Mouse (Mus musculus): Measurements from ENCODE around the gene Steap3. TPM values are rescaled to one million over a fixed set of nuclear protein-coding genes. Genes with fewer than 3 reads are reported as not detected.
A peak's percentile ranks its signal among the peaks of the same experiment; 100 is the strongest.

Gene Steap3
- total and polyA plus RNA-seq, 3 experiments = 34.5 to 76.9 (median 38.1) TPM

GRCm38 (mm10) chr1:120198151-120198550 lies 74.4 kb downstream of the Steap3 start:
- no peak for DNase-seq

DNA sequence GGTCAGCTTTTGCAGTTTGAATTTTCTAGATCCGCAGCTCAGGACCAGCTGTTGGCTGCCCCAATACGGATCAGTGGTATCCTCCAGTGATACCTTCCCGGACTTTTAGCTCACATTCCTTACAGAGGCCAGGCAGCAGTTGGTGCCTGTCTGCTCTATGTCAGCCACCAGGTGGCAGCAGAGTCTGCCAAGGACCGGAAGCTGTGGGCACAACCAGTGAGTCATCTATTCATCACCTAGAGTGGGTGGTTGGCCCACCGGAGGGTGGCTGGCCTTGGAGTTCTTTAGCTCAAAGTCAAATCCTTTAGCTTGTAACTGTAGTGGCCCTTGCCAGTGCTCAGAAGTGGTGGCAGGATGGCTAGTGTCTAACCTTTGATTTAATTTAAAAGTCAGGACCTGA lies 75.3 kb downstream of the Steap3 start:
- peak; percentile 88 for DNase-seq

DNA sequence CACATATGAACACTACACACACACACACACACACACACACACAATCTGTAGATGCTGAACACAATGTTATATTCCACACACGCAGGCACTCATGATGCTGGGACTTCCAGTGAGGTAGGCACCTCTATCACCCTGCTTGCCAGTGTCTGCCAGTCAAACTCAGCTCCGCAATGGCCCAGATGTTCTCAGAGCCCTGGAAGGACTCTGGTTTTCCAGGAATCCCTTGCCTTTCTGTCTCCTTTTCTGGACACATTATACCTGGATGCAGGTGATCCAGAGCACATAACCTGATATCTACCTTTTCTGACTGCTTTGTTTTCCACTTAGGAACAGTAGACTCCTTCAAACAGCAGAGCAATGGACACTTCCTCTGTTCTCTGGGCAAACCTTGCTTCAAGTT lies 75.8 kb downstream of the Steap3 start:
- DNase-seq = no peak

DNA sequence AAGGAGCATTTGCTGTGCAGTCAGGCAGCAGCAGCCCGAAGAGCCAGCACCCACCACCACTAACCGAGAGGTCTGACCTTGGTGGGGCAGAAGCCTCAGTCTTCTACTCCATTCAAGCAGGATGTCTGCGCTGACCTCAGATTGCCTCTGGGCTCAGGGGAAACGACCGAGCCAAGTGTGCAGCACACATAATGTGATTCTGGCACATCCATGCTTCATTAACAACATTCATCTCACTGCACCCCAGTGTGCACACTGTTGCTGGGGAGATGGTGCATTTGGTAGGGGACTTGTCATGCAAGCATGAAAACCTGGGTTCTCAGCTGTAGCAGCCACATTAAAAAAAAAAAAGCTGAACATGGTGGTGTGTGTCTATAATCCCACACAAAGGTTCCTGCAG lies 76.6 kb downstream of the Steap3 start:
- DNase-seq = no peak

GRCm38 (mm10) chr1:120193586-120193985 lies 78.9 kb downstream of the Steap3 start:
- DNase-seq = no peak

DNA sequence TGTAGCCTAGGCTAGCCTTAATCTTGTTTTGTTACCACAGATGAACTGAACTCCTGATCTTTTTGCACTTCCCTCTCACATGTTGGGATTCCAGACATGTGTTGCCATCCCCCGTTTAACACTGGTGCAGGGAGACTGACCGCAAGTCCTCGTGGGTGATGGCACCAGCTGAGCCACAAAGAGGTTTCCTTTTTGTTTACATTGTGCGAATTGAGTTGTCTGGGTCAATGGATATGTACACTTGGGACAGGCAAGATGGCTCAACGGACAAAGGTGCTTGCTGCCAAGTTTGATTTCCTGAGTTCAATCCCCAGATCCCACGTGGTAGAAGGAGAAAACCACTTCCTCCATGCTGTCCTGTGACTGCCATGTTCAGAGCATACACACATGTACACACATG lies 80.2 kb downstream of the Steap3 start:
- DNase-seq = no peak

DNA sequence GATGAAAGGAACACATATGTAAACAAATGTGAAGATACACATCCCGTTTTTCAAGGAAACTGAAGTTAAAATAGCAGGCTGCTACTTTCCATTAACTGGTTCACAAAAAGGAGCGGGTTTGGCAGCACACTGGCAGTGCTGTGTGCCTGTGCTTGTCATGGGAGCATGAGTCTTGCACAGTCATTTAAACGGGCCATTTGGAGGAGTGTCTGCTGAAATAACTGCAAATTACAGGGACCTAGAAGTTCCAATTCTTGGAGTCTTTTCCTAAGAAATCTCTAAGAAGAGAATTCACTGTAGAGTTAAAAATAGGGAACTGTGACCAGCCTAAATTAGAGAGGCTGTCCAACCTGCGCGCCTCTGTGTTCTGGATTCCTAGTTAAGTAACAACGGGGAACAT lies 81.6 kb downstream of the Steap3 start:
- no peak for DNase-seq

DNA sequence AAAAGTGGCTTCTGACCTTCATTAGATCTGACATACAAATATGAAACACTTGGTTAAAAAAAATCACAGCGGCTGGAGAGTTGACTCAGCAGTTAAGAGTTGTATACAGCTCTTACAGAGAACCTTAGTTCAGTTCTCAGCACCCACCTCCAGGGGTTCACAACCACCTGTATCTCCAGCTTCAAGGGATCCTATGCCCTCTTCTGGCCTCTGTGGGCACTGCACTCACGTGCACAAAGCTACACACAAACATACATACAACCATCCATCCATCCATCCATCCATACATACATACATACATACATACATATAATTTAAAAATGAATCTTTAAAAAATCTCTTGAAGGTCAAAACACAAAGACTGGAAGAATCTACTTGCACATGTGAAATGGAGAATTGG lies 82.2 kb downstream of the Steap3 start:
- DNase-seq = no peak

DNA sequence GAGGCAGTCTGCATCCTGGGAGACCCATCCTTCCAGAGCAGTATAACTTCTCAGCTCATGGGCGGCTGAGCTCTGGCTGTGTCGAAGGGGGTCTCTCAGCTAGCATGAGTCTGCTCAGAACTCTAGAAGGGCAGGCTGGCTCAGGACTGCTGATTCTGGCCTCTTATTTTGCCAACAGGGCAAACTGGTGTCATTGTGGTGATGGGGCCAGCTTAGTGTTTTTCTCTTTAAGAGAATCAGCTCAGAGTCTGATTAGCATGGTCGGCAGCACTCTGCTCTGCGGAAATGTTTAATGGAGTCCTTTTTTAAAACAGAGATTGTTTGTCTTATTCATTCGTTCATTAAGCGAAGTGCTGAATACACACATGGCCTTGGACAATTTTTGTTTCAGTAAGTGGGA lies 83.3 kb downstream of the Steap3 start:
- no peak for DNase-seq

DNA sequence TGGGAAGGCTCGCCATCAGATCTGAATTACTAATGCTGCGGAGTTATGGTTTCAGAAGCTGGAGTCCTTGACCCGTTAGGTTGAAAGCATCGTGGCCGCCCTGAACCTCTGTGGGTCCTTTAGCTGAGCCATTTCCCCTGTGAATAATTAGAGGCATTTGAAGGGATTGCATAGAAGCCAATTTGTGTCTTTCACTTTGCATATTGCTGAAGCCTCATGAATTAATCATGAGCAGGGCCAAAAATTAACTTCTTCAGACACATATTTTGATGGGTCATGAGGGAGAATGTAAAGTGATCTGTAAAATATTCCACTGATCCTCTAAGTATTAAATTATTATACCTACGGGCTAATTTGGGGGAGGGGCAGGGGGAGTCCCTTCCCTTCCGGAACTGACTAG lies 85.4 kb downstream of the Steap3 start:
- DNase-seq = no peak

DNA sequence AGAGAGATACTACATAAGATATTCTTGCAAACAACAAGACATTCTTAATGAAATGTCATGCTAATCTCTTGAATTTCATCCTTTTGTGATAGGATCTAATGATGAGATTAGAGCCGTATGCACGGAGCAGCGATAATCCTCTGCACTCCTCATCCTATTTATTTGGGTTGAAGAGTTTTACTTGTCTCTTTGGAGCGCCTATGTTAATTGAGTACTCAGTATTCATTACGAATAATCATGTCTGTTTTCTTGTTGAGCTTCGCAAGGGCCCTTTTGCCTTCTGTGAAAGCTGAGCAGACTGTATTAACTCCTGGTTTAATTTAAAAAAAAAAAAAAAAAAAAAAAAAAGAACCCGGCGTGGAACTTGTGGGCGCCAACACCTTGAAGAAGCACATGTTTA lies 85.8 kb downstream of the Steap3 start:
- DNase-seq = no peak

DNA sequence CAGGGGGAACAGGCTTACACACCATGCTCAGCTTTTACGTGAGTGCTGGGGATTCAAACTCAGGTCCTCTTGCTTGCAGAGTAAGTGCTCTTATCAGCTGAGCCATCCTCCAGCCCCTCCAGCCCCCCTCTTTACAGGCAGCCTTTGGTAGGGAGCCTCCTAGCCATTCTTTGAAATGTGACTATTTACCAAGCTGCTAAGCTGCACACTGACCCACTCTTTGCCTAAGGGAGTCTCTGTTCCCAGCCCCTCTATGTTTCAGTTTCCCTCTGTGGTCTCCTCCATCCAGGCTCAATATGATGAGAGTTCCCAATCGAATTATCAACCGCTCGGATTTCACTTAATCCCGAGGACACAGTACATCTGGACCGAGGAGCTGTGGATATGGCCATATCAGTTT lies 86.3 kb downstream of the Steap3 start:
- DNase-seq = no peak

- DNase-seq = no peak
Measured at GRCm38 (mm10) chr1:120177141-120177540, 95.4 kb downstream of the Steap3 start.

GRCm38 (mm10) chr1:120176313-120176712 lies 96.2 kb downstream of the Steap3 start:
- DNase-seq = peak; percentile 16

- DNase-seq = no peak
Measured at GRCm38 (mm10) chr1:120174991-120175390, 97.5 kb downstream of the Steap3 start.

DNA sequence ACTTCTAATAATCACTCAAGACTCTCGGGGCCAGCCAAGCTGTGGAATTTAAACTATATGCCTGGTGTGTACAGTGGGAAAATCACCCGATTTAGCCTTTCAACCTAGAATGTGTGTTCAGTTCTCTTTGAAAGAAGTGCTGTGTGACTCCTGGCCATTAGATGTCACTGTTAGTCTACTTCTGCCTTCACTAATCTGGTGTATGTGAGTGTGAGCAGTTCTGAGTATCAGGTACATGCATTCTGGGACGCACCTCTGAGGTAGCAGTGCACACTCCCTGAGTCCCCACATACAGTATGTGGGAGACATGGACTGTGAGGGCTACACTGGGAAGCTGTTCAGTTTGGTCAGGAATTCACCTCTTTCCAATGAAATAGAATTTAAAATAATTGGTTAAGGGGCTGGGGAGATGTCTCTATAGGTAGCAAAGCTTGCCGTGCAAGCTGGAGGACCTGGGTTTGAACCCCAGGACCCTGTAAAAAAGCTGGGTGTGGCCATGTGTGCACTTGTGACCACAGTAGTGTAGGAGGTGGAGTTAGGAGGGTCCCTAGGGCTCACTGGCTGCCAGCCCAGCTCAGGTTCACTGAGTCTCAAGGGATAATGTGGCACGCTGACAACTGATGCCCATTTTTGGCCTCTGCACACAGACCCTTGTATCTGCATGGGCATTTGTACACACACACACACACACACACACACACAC lies 100.5 kb downstream of the Steap3 start:
- no peak for DNase-seq

DNA sequence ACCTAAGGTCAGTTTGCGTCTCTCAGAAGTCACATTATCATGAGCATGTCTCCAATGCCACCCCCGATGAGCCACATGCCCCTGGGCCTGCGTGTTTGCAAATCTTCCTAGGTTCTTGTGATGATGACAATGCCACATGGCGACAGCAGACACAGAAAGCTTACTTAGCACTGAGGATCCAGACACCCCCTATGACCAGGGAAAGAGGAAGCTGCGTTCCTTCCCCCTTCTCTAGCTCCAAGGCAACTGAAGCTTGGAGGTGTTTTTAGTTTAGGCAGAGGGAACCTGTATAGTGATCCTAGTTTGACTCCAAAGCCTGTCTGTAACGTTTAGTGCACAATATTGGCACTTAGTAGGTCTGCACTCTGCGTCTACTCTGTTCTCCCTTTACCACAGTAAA lies 102.2 kb downstream of the Steap3 start:
- DNase-seq = no peak

DNA sequence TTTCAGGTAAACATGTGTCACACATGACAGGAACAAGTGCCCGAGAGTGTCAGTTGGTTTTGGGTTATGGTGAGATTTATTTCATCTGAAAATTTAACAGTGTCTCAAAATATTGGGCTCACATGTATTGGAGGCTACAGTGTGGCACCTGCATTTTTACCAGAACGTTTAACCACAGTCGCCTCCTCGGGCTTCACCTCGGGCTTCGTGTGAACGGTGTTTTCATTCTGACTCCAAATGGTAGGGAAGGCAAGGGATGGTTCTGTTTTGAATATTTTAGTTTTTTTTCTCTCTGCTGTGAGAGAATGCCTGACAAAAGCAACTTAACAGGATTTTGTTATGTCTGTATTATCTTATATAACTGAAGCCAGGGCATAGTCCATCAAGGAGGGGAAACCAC lies 103.8 kb downstream of the Steap3 start:
- no peak for DNase-seq

- peak; percentile 53 for DNase-seq
Measured at GRCm38 (mm10) chr1:120168016-120168415, 104.5 kb downstream of the Steap3 start.

DNA sequence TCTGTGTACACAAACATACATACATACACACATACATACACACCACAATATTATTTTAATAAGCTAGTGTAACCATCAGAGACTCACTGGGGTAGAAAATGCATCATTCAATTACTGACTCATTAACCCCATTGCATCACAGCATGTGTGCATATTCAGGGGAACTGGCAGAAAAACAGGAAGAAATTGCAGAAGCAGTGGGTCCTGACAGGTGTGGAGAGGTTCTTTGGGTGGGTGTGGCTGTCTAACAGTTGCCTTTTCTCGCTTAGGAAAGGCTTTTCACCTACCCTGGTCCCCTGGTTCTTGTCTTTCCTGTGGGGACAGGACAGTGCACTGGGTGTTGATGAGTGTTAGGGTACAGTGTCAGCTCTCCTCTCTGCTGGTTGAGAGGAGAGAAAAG lies 109.9 kb downstream of the Steap3 start:
- DNase-seq = peak; percentile 35

- no peak for DNase-seq
Measured at GRCm38 (mm10) chr1:120161502-120161901, 111.0 kb downstream of the Steap3 start.

GRCm38 (mm10) chr1:120158474-120159127 lies 113.9 kb downstream of the Steap3 start:
- DNase-seq = no peak

GRCm38 (mm10) chr1:120155325-120155724 lies 117.2 kb downstream of the Steap3 start:
- DNase-seq = peak; percentile 23

- peak; percentile 42 for DNase-seq
Measured at GRCm38 (mm10) chr1:120154232-120154631, 118.3 kb downstream of the Steap3 start.
